Comparison of ENCODE assay signal across 8 mouse cellular contexts in genomic region chr2:84649674-84650073, GRCm38 (mm10). TPM values are rescaled to one million over a fixed set of nuclear protein-coding genes. Genes with fewer than 3 reads are reported as not detected.
DNase-seq lines count a peak whose midpoint lies in the region; ATAC-seq lines count a peak whose summit lies in the region.

No protein-coding gene starts in this region.

- H3K9ac ChIP-seq in midbrain, embryonic 15.5 days = peak overlapping the region; percentile 81

- 0% methylated on average over 10 of the region's 10 CpGs for WGBS in midbrain, embryonic 15.5 days

- ATAC-seq in midbrain, embryonic 15.5 days (replicated peaks) = no peak
- no peak; the same call in 1 of the 2 replicates for ATAC-seq in megakaryocyte progenitor cell, adult 5-6 weeks (replicated peaks; ENCODE audit: poor library complexity)

- H3K9me3 ChIP-seq in midbrain, embryonic 15.5 days = no peaks in the 10 kb centered on the region

- peak overlapping the region; percentile 38; the same call in 1 of the 2 replicates for H3K27ac ChIP-seq in midbrain, embryonic 15.5 days

- H3K36me3 ChIP-seq in midbrain, embryonic 15.5 days (replicated peaks) = no peaks in the 10 kb centered on the region

- H3K4me3 ChIP-seq in midbrain, embryonic 15.5 days = peak overlapping the region; percentile 76

- peak overlapping the region; percentile 76 for H3K4me2 ChIP-seq in midbrain, embryonic 15.5 days

- H3K27me3 ChIP-seq in midbrain, embryonic 15.5 days (replicated peaks) = no peaks in the 10 kb centered on the region

- peaks cover 23% of the 10 kb centered on the region for H3K4me1 ChIP-seq in midbrain, embryonic 15.5 days

- peak; percentile 51 to 64 for DNase-seq in heart, adult 18-20 months
- no peak for DNase-seq in heart, adult 8-10 months (ENCODE audit: low spot score)
- peak; percentile 45 for DNase-seq in adipocyte (ENCODE audit: low spot score)
- DNase-seq in heart, adult 9 months (ENCODE audit: low spot score in 2 of 2) = peak; percentile 27 to 38
- peak; percentile 31 to 45 for DNase-seq in kidney, postnatal 25 days
- DNase-seq in layer of hippocampus, postnatal 36 days = no peak

RNA-seq across cellular contexts. Expression of gene Ctnnd1, which starts 0.9 kb away (rescaled TPM):
- 10 to 100 TPM; 53.6 to 63.9 TPM for total RNA-seq in heart, adult 18-20 months (2021)
- 10 to 100 TPM; 47.1 to 62.3 (median 51.3) TPM for total RNA-seq in heart, adult 8-10 months (2022)
- polyA plus RNA-seq in midbrain, embryonic 15.5 days (2015; fragmentation: Nextera tagmentation; extraction: Ambion mirVana) = 31.3 and 34.2 TPM in 2 replicates
- 10 to 100 TPM; 50.8 to 53.1 TPM for total RNA-seq in layer of hippocampus, postnatal 36 days (2021)
- total RNA-seq in megakaryocyte progenitor cell, adult 5-6 weeks (2015) = 21.2 and 26.8 TPM in 2 replicates
- total RNA-seq in megakaryocyte progenitor cell, adult 5-6 weeks (2017) = 18.4 and 27.5 TPM in 2 replicates

RNA-seq across cellular contexts. Expression of gene Btbd18, which starts 9.2 kb away (rescaled TPM):
- not detected for total RNA-seq in heart, adult 18-20 months (2021)
- total RNA-seq in heart, adult 8-10 months (2022) = not detected
- polyA plus RNA-seq in midbrain, embryonic 15.5 days (2015; fragmentation: Nextera tagmentation; extraction: Ambion mirVana) = 0.14 and 0.19 TPM in 2 replicates
- total RNA-seq in layer of hippocampus, postnatal 36 days (2021) = not detected
- total RNA-seq in megakaryocyte progenitor cell, adult 5-6 weeks (2015) = not detected in 2 replicates
- not detected in 2 replicates for total RNA-seq in megakaryocyte progenitor cell, adult 5-6 weeks (2017)

RNA-seq across cellular contexts. Expression of gene Selenoh, which starts 20.9 kb away (rescaled TPM):
- total RNA-seq in heart, adult 18-20 months (2021) = 10 to 100 TPM; 22.7 to 29.2 TPM
- 10 to 100 TPM; 24.0 to 25.9 (median 24.0) TPM for total RNA-seq in heart, adult 8-10 months (2022)
- 168 and 174 TPM in 2 replicates for polyA plus RNA-seq in midbrain, embryonic 15.5 days (2015; fragmentation: Nextera tagmentation; extraction: Ambion mirVana)
- total RNA-seq in layer of hippocampus, postnatal 36 days (2021) = 10 to 100 TPM; 26.7 to 28.3 TPM
- 251 and 263 TPM in 2 replicates for total RNA-seq in megakaryocyte progenitor cell, adult 5-6 weeks (2015)
- total RNA-seq in megakaryocyte progenitor cell, adult 5-6 weeks (2017) = 122 and 127 TPM in 2 replicates

RNA-seq across cellular contexts. Expression of gene Gm28635, which starts 28.2 kb away (rescaled TPM):
- total RNA-seq in heart, adult 18-20 months (2021) = 10 to 100 TPM in 1 of 2 experiments, 1 to 10 TPM in 1; 5.4 to 10.0 TPM
- 1 to 10 TPM; 2.7 to 9.6 (median 4.9) TPM for total RNA-seq in heart, adult 8-10 months (2022)
- not detected in 2 replicates for polyA plus RNA-seq in midbrain, embryonic 15.5 days (2015; fragmentation: Nextera tagmentation; extraction: Ambion mirVana)
- total RNA-seq in layer of hippocampus, postnatal 36 days (2021) = 1 to 10 TPM; 3.8 to 3.9 TPM
- not detected in 2 replicates for total RNA-seq in megakaryocyte progenitor cell, adult 5-6 weeks (2015)
- 0.44 TPM in 1 of 2 replicates, not detected in the other for total RNA-seq in megakaryocyte progenitor cell, adult 5-6 weeks (2017)

RNA-seq across cellular contexts. Expression of gene Med19, which starts 28.5 kb away (rescaled TPM):
- 10 to 100 TPM; 14.7 to 15.2 TPM for total RNA-seq in heart, adult 18-20 months (2021)
- 10 to 100 TPM; 11.5 to 13.4 (median 12.8) TPM for total RNA-seq in heart, adult 8-10 months (2022)
- polyA plus RNA-seq in midbrain, embryonic 15.5 days (2015; fragmentation: Nextera tagmentation; extraction: Ambion mirVana) = 49.5 and 50.1 TPM in 2 replicates
- total RNA-seq in layer of hippocampus, postnatal 36 days (2021) = 10 to 100 TPM; 29.5 to 32.2 TPM
- total RNA-seq in megakaryocyte progenitor cell, adult 5-6 weeks (2015) = 30.8 and 40.2 TPM in 2 replicates
- total RNA-seq in megakaryocyte progenitor cell, adult 5-6 weeks (2017) = 21.4 and 26.4 TPM in 2 replicates

Comparison
In these comparisons a context has a peak if more than half of its experiments do, and no peak if none do; other contexts are left out.
1. DNase-seq: peak in heart, adult 18-20 months (2 of 2), adipocyte (single experiment), heart, adult 9 months (2 of 2) and kidney, postnatal 25 days (2 of 2); none in heart, adult 8-10 months (single experiment) and layer of hippocampus, postnatal 36 days (0 of 2).
2. RNA of gene Selenoh, which starts 20.9 kb away (total RNA-seq): 122 to 263 TPM in megakaryocyte progenitor cell, adult 5-6 weeks; 22.7 to 29.2 TPM in heart, adult 18-20 months, 26.7 to 28.3 TPM in layer of hippocampus, postnatal 36 days and 24.0 to 25.9 TPM in heart, adult 8-10 months; every median in the first group is over 4 times any median in the second.